Mouse (Mus musculus): ENCODE data around the gene Olfr304. TPM values are rescaled to one million over a fixed set of nuclear protein-coding genes. Genes with fewer than 3 reads are reported as not detected.

Olfr304 gene
- not detected for polyA plus RNA-seq (2014; fragmentation: Illumina TruSeq; extraction: RNeasy Lipid Tissue Mini Kit (QIAGEN cat#74804); ENCODE audit: insufficient read depth, low read depth, low replicate concordance)

GRCm38 (mm10) chr7:86386558-86386957, at the start of gene Olfr304:
Gene Olfr304, minus strand, starts transcription at chr7:86386658.

GRCm38 (mm10) chr7:86403546-86403945, 17.1 kb upstream of the Olfr304 start, which contains the start of gene Olfr301:
Gene Olfr301, plus strand, starts transcription at chr7:86403846.

GRCm38 (mm10) chr7:86397689-86398088, 11.2 kb upstream of the Olfr304 start, which contains the start of gene Olfr303:
Gene Olfr303, minus strand, starts transcription at chr7:86397789.

GRCm38 (mm10) chr7:86366828-86367227, 19.6 kb downstream of the Olfr304 start, which contains the start of gene Olfr305:
Gene Olfr305, minus strand, starts transcription at chr7:86366928.

GRCm38 (mm10) chr7:86337486-86337885, 49.0 kb downstream of the Olfr304 start, which contains the start of gene Olfr307:
Gene Olfr307, minus strand, starts transcription at chr7:86337586.

Other genes with a start within 250 kb of the Olfr304 start
- gene Vmn2r75, start 214.9 kb downstream of the Olfr304 start, polyA plus RNA-seq (2014; fragmentation: Illumina TruSeq; extraction: RNeasy Lipid Tissue Mini Kit (QIAGEN cat#74804); ENCODE audit: insufficient read depth, low read depth, low replicate concordance), result not detected
- not detected for gene Vmn2r76, start 140.3 kb downstream of the Olfr304 start, polyA plus RNA-seq (2014; fragmentation: Illumina TruSeq; extraction: RNeasy Lipid Tissue Mini Kit (QIAGEN cat#74804); ENCODE audit: insufficient read depth, low read depth, low replicate concordance)
- gene Olfr310, start 109.5 kb downstream of the Olfr304 start, polyA plus RNA-seq (2014; fragmentation: Illumina TruSeq; extraction: RNeasy Lipid Tissue Mini Kit (QIAGEN cat#74804); ENCODE audit: insufficient read depth, low read depth, low replicate concordance), result not detected
- not detected for gene Olfr309, start 73.0 kb downstream of the Olfr304 start, polyA plus RNA-seq (2014; fragmentation: Illumina TruSeq; extraction: RNeasy Lipid Tissue Mini Kit (QIAGEN cat#74804); ENCODE audit: insufficient read depth, low read depth, low replicate concordance)
- gene Olfr308, start 61.0 kb downstream of the Olfr304 start, polyA plus RNA-seq (2014; fragmentation: Illumina TruSeq; extraction: RNeasy Lipid Tissue Mini Kit (QIAGEN cat#74804); ENCODE audit: insufficient read depth, low read depth, low replicate concordance), result not detected
- not detected for gene Olfr307, start 49.1 kb downstream of the Olfr304 start, polyA plus RNA-seq (2014; fragmentation: Illumina TruSeq; extraction: RNeasy Lipid Tissue Mini Kit (QIAGEN cat#74804); ENCODE audit: insufficient read depth, low read depth, low replicate concordance)
- gene Olfr305, start 19.7 kb downstream of the Olfr304 start, polyA plus RNA-seq (2014; fragmentation: Illumina TruSeq; extraction: RNeasy Lipid Tissue Mini Kit (QIAGEN cat#74804); ENCODE audit: insufficient read depth, low read depth, low replicate concordance), result not detected
- not detected for gene Olfr303, start 11.1 kb upstream of the Olfr304 start, polyA plus RNA-seq (2014; fragmentation: Illumina TruSeq; extraction: RNeasy Lipid Tissue Mini Kit (QIAGEN cat#74804); ENCODE audit: insufficient read depth, low read depth, low replicate concordance)
- gene Olfr301, start 17.2 kb upstream of the Olfr304 start, polyA plus RNA-seq (2014; fragmentation: Illumina TruSeq; extraction: RNeasy Lipid Tissue Mini Kit (QIAGEN cat#74804); ENCODE audit: insufficient read depth, low read depth, low replicate concordance), result not detected
- not detected for gene Olfr299, start 73.3 kb upstream of the Olfr304 start, polyA plus RNA-seq (2014; fragmentation: Illumina TruSeq; extraction: RNeasy Lipid Tissue Mini Kit (QIAGEN cat#74804); ENCODE audit: insufficient read depth, low read depth, low replicate concordance)
- gene Olfr298, start 105.8 kb upstream of the Olfr304 start, polyA plus RNA-seq (2014; fragmentation: Illumina TruSeq; extraction: RNeasy Lipid Tissue Mini Kit (QIAGEN cat#74804); ENCODE audit: insufficient read depth, low read depth, low replicate concordance), result not detected
- gene Olfr297, start 133.3 kb upstream of the Olfr304 start, polyA plus RNA-seq (2014; fragmentation: Illumina TruSeq; extraction: RNeasy Lipid Tissue Mini Kit (QIAGEN cat#74804); ENCODE audit: insufficient read depth, low read depth, low replicate concordance), result not detected
- gene Olfr295, start 197.2 kb upstream of the Olfr304 start, polyA plus RNA-seq (2014; fragmentation: Illumina TruSeq; extraction: RNeasy Lipid Tissue Mini Kit (QIAGEN cat#74804); ENCODE audit: insufficient read depth, low read depth, low replicate concordance), result not detected
- gene Olfr294, start 230.0 kb upstream of the Olfr304 start, polyA plus RNA-seq (2014; fragmentation: Illumina TruSeq; extraction: RNeasy Lipid Tissue Mini Kit (QIAGEN cat#74804); ENCODE audit: insufficient read depth, low read depth, low replicate concordance), result not detected

All from lung, adult 10 weeks (tissue).